Mouse (Mus musculus): ENCODE data around the gene Wnt1. TPM values are rescaled to one million over a fixed set of nuclear protein-coding genes. Genes with fewer than 3 reads are reported as not detected.

Gene Wnt1
- polyA plus RNA-seq, 1 experiment from 2014 or later: not detected

DNA sequence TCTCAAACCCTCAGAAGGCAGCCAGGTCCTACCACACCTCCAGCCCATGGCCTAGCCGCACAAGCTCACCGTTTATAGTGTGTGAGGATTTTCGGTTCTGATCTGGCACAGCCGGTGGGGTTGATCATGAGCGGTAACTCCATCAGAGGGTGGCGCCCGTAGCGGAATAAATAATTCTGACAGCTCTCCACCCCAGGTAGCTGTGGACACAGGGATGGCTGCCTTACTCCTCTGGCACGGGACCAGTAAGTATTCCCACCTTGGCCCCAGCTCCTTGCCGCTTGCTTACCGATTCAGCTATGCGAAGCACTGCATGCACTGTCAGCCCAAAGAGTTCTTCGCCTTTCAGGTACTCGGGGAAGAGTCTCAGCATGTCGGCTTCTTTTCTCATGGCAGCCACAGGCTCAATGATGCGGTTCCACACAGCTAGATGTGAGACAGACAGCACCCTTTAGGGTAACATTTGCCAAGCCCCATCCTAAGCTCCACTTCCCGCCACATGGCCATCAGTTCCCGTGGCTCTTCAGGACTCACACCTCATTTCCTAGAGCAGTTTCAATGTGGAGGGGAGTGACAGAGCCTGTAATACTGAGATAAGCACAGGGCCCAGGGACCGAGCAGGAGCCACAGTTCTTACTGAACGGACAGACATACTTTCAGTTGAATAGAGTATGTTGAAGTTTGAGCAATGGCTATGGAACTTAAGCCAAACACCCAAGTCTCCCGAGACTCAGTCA is 47.5 kb downstream of the Wnt1 start:
- no peak overlapping the region for H3K27ac ChIP-seq
- ATAC-seq (replicated peaks; ENCODE audit: low FRiP score, low read depth): no peak

GRCm38 (mm10) chr15:98837743-98838103 is 48.1 kb downstream of the Wnt1 start:
- Histone ChIP-seq H3K36me3 (ENCODE audit: insufficient read depth, low read length) (peaks cover 93% of the 10 kb centered on the region), H3K4me1 (replicated peaks; ENCODE audit: insufficient read depth, low read length) (no peaks in the 10 kb centered on the region), H3K9ac (ENCODE audit: low read depth, low read length) (no peak overlapping the region), H3K27ac (no peak overlapping the region), H3K9me3 (replicated peaks; ENCODE audit: low read length) (no peaks in the 10 kb centered on the region), H3K27me3 (ENCODE audit: insufficient read depth, low read length) (no peaks in the 10 kb centered on the region), H3K4me2 (ENCODE audit: low read length) (no peak overlapping the region), H3K4me3 (replicated peaks; ENCODE audit: low read depth, low read length) (no peak overlapping the region)
- 73% methylated on average over 4 of the region's 4 CpGs for WGBS
- no peak for ATAC-seq (replicated peaks; ENCODE audit: low FRiP score, low read depth)
- no peak for TF ChIP-seq CTCF (IDR thresholded peaks at IDR 0.05; ENCODE audit: low read depth)
- no peak for DNase-seq (ENCODE audit: low spot score)

More for the DNA sequence above, 47.5 kb downstream of the Wnt1 start:
- H3K27me3 ChIP-seq (ENCODE audit: insufficient read depth, low read length): no peaks in the 10 kb centered on the region
- no peak overlapping the region for H3K9ac ChIP-seq (ENCODE audit: low read depth, low read length)
- WGBS: 90% methylated on average over 21 of the region's 21 CpGs
- no peak overlapping the region for H3K4me3 ChIP-seq (replicated peaks; ENCODE audit: low read depth, low read length)
- TF ChIP-seq CTCF (IDR thresholded peaks at IDR 0.05; ENCODE audit: low read depth): no peak
- peaks cover 88% of the 10 kb centered on the region for H3K36me3 ChIP-seq (ENCODE audit: insufficient read depth, low read length)
- H3K9me3 ChIP-seq (replicated peaks; ENCODE audit: low read length): no peaks in the 10 kb centered on the region
- DNase-seq (ENCODE audit: low spot score): no peak
- H3K4me2 ChIP-seq (ENCODE audit: low read length): no peak overlapping the region
- no peaks in the 10 kb centered on the region for H3K4me1 ChIP-seq (replicated peaks; ENCODE audit: insufficient read depth, low read length)

DNA sequence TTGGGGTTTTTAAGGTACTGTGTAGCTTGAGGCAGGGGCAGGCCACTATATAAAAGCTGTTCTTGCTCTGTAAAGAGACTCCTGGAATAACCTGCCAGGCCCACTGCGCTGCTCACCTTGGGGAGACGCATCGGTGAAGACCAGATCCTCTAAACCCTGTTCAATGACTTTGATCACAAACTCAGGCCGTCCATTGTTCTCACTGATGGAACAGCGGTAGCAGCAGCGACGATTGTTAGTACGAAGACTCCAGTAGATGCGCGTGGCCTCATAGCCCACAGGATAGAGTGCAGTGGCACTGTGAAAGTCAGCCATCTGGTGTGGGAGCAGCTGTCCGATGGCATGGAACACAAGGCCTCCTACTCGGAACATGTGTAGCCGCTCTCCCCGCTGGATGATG is 49.5 kb downstream of the Wnt1 start:
- ATAC-seq (replicated peaks; ENCODE audit: low FRiP score, low read depth): no peak
- Histone ChIP-seq H3K4me1 (replicated peaks; ENCODE audit: insufficient read depth, low read length) (no peaks in the 10 kb centered on the region), H3K36me3 (ENCODE audit: insufficient read depth, low read length) (peaks cover 96% of the 10 kb centered on the region), H3K9me3 (replicated peaks; ENCODE audit: low read length) (no peaks in the 10 kb centered on the region), H3K9ac (ENCODE audit: low read depth, low read length) (no peak overlapping the region), H3K4me3 (replicated peaks; ENCODE audit: low read depth, low read length) (no peak overlapping the region), H3K4me2 (ENCODE audit: low read length) (no peak overlapping the region), H3K27ac (no peak overlapping the region), H3K27me3 (ENCODE audit: insufficient read depth, low read length) (no peaks in the 10 kb centered on the region)
- 90% methylated on average over 14 of the region's 14 CpGs for WGBS
- no peak for TF ChIP-seq CTCF (IDR thresholded peaks at IDR 0.05; ENCODE audit: low read depth)
- DNase-seq (ENCODE audit: low spot score): no peak

DNA sequence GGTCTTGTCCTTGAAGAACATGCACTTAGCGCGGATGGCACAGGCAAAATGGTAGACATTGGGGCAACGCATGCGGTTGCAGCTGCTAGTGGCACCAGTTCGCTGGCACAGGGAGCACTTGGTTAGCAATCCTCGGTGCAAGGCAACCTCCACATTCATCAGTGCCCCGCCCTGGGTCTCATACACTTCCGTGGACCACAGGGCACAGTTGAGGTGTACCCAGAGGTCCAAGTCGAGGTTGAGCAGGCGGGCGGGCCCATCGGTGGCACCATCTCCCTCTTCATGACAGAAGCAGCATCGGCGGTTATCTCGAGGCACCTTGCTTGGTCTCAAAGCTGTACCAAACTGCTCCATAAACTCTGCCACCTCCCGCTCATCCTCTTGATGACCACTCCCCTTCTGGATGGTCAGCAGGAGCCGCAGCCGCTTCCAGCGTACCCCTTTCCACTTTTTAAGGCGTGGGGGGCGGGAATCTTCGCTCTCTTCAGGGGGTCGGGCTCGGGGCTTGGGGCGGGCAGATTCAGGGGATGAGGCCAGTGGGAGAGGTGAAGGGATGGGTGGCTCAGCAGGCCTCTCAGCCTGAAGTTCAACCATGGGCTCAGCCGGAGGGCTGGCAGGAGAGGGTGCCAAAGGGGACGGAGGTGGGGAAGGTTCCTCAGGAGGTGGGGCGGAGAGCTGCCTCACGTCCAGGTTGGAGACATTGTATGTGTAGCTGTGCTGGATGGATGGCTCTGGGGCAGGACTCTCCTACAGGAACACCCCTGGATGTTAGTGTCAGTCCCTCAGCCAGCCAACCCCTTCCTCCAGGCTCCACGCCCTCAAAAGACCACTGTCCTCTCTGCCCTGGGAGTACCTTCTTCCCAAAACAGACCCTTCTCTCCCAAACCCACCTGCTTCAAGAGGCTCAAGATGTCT is 50.3 kb downstream of the Wnt1 start:
- no peak for ATAC-seq (replicated peaks; ENCODE audit: low FRiP score, low read depth)
- no peak overlapping the region for H3K4me3 ChIP-seq (replicated peaks; ENCODE audit: low read depth, low read length)
- H3K9ac ChIP-seq (ENCODE audit: low read depth, low read length): no peak overlapping the region
- no peak for DNase-seq (ENCODE audit: low spot score)
- H3K36me3 ChIP-seq (ENCODE audit: insufficient read depth, low read length): peaks cover 96% of the 10 kb centered on the region
- H3K9me3 ChIP-seq (replicated peaks; ENCODE audit: low read length): no peaks in the 10 kb centered on the region
- 93% methylated on average over 30 of the region's 30 CpGs for WGBS
- TF ChIP-seq CTCF (IDR thresholded peaks at IDR 0.05; ENCODE audit: low read depth): no peak
- no peaks in the 10 kb centered on the region for H3K27me3 ChIP-seq (ENCODE audit: insufficient read depth, low read length)
- no peak overlapping the region for H3K4me2 ChIP-seq (ENCODE audit: low read length)
- no peak overlapping the region for H3K27ac ChIP-seq
- H3K4me1 ChIP-seq (replicated peaks; ENCODE audit: insufficient read depth, low read length): no peaks in the 10 kb centered on the region

Other genes starting within 250 kb of the Wnt1 start
- 42.3 and 46.2 TPM in 2 replicates for gene Ccnt1, start 218.9 kb upstream of the Wnt1 start, polyA plus RNA-seq (2015; fragmentation: Nextera tagmentation; extraction: Ambion mirVana)
- gene 4930415O20Rik, start 218.9 kb upstream of the Wnt1 start, polyA plus RNA-seq (2015; fragmentation: Nextera tagmentation; extraction: Ambion mirVana): 0.30 and 0.62 TPM in 2 replicates
- gene Adcy6, start 179.8 kb upstream of the Wnt1 start, polyA plus RNA-seq (2015; fragmentation: Nextera tagmentation; extraction: Ambion mirVana): 16.8 and 17.0 TPM in 2 replicates
- gene Cacnb3, start 159.0 kb upstream of the Wnt1 start, polyA plus RNA-seq (2015; fragmentation: Nextera tagmentation; extraction: Ambion mirVana): 19.8 and 22.4 TPM in 2 replicates
- gene Ddx23, start 127.0 kb upstream of the Wnt1 start, polyA plus RNA-seq (2015; fragmentation: Nextera tagmentation; extraction: Ambion mirVana): 14.6 and 17.6 TPM in 2 replicates
- 0.50 and 0.66 TPM in 2 replicates for gene Rnd1, start 112.4 kb upstream of the Wnt1 start, polyA plus RNA-seq (2015; fragmentation: Nextera tagmentation; extraction: Ambion mirVana)
- gene Ccdc65, start 81.7 kb upstream of the Wnt1 start, polyA plus RNA-seq (2015; fragmentation: Nextera tagmentation; extraction: Ambion mirVana): 0.74 and 0.75 TPM in 2 replicates
- 34.4 and 34.6 TPM in 2 replicates for gene Fkbp11, start 61.7 kb upstream of the Wnt1 start, polyA plus RNA-seq (2015; fragmentation: Nextera tagmentation; extraction: Ambion mirVana)
- gene Arf3, start 26.6 kb upstream of the Wnt1 start, polyA plus RNA-seq (2015; fragmentation: Nextera tagmentation; extraction: Ambion mirVana): 39.0 and 39.6 TPM in 2 replicates
- not detected in 2 replicates for gene Wnt10b, start 11.7 kb upstream of the Wnt1 start, polyA plus RNA-seq (2015; fragmentation: Nextera tagmentation; extraction: Ambion mirVana)
- 4.4 and 6.1 TPM in 2 replicates for gene Ddn, start 19.6 kb downstream of the Wnt1 start, polyA plus RNA-seq (2015; fragmentation: Nextera tagmentation; extraction: Ambion mirVana)
- gene Prkag1, start 41.7 kb downstream of the Wnt1 start, polyA plus RNA-seq (2015; fragmentation: Nextera tagmentation; extraction: Ambion mirVana): 83.1 and 94.5 TPM in 2 replicates
- 6.4 and 8.3 TPM in 2 replicates for gene Kmt2d, start 81.3 kb downstream of the Wnt1 start, polyA plus RNA-seq (2015; fragmentation: Nextera tagmentation; extraction: Ambion mirVana)
- gene Rhebl1, start 104.7 kb downstream of the Wnt1 start, polyA plus RNA-seq (2015; fragmentation: Nextera tagmentation; extraction: Ambion mirVana): 15.4 and 15.7 TPM in 2 replicates
- 2.6 and 2.9 TPM in 2 replicates for gene Dhh, start 108.7 kb downstream of the Wnt1 start, polyA plus RNA-seq (2015; fragmentation: Nextera tagmentation; extraction: Ambion mirVana)
- gene Lmbr1l, start 128.4 kb downstream of the Wnt1 start, polyA plus RNA-seq (2015; fragmentation: Nextera tagmentation; extraction: Ambion mirVana): 11.6 and 13.0 TPM in 2 replicates
- gene Tuba1b, start 144.7 kb downstream of the Wnt1 start, polyA plus RNA-seq (2015; fragmentation: Nextera tagmentation; extraction: Ambion mirVana): 903 and 1,010 TPM in 2 replicates
- not detected in 2 replicates for gene Gm49450, start 163.7 kb downstream of the Wnt1 start, polyA plus RNA-seq (2015; fragmentation: Nextera tagmentation; extraction: Ambion mirVana)
- 460 and 537 TPM in 2 replicates for gene Tuba1a, start 163.8 kb downstream of the Wnt1 start, polyA plus RNA-seq (2015; fragmentation: Nextera tagmentation; extraction: Ambion mirVana)
- gene Tuba1c, start 240.0 kb downstream of the Wnt1 start, polyA plus RNA-seq (2015; fragmentation: Nextera tagmentation; extraction: Ambion mirVana): 170 and 178 TPM in 2 replicates

Measured in kidney, postnatal 0 days (tissue).